Mouse (Mus musculus): ENCODE data around the gene Trim8.

DNA sequence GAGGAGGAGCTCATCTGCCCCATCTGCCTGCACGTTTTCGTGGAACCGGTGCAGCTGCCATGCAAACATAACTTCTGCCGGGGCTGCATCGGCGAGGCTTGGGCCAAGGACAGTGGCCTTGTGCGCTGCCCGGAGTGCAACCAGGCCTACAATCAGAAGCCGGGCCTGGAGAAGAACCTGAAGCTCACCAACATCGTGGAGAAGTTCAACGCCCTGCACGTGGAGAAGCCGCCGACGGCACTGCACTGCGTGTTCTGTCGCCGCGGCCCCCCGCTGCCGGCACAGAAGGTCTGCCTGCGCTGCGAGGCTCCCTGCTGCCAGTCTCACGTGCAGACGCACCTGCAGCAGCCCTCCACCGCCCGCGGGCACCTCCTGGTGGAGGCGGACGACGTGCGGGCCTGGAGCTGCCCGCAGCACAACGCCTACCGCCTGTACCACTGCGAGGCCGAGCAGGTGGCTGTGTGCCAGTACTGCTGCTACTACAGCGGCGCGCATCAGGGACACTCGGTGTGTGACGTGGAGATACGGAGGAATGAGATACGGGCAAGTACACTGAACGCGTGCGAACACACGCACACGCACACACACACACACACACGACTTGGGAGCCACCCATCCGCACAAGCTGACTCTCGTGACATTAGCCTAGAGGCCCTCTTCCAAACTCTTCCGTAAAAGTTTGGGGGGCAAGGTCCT lies 1.1 kb downstream of the Trim8 start:
- TF ChIP-seq CTCF (IDR thresholded peaks at IDR 0.05; ENCODE audit: insufficient read depth, low read length) = no peak
- peak; percentile 66; the same call in 1 of the 2 replicates for TF ChIP-seq POLR2A (IDR thresholded peaks at IDR 0.05; ENCODE audit: borderline replicate concordance, extremely low read depth, low read depth, low read length)
